Mouse (Mus musculus): ENCODE data around the gene Synj2. TPM values are rescaled to one million over a fixed set of nuclear protein-coding genes. Genes with fewer than 3 reads are reported as not detected.

Gene Synj2
- polyA plus RNA-seq, 1 experiment from 2014 or later, result 2.5 TPM

DNA sequence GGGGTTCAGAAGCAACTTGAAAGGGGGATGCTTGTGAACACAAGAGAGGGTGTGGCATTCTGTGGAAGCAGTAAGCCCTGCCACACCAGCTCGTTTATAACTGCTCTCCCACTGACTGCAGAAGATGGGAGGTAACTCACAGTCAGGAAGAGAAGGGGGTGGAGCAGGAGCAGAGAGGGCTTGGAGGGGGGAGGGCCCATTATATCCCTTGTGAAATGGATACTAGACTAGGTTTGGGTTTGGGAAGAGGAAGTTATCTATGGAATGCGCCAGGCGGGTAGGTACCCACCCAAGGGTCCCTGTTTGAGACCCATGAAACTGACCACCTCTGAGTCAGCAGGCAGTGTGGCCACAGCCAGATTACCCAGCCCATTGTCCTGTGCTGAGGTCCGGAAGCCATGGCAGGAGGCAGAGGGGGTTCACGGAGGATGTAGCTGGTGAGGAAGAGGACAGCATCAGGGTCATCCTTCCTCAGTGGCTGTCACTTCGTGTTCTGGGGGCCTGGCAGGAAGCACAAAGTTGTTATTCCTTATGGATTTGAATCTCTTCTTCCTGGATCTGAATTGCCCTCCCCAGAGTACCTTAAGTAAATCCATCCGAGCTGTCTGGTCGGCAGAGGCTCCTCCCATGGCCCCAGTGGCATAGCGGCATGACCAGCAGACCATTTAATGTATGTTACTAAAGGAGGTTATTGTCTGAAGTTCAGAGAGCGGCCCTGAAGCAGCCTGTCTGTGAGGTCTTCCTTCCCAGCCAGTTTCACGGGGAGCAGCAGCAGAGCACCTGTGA, 46.4 kb downstream of the Synj2 start:
- Histone ChIP-seq H3K4me1 (replicated peaks; ENCODE audit: control insufficient read depth, insufficient read depth, low read length) (no peaks in the 10 kb centered on the region), H3K27me3 (replicated peaks; ENCODE audit: control insufficient read depth, insufficient read depth, low read length) (no peaks in the 10 kb centered on the region), H3K9me3 (ENCODE audit: control insufficient read depth, low read length) (no peaks in the 10 kb centered on the region), H3K4me3 (replicated peaks; ENCODE audit: low read length) (no peak overlapping the region), H3K27ac (ENCODE audit: low read length) (no peak overlapping the region), H3K36me3 (ENCODE audit: control insufficient read depth, insufficient read depth) (no peaks in the 10 kb centered on the region), H3K9ac (replicated peaks; ENCODE audit: low read depth, low read length) (no peak overlapping the region), H3K4me2 (ENCODE audit: low read length) (no peak overlapping the region)
- ATAC-seq, result no peak
- 54% methylated on average over 11 of the region's 11 CpGs for WGBS

GRCm38 (mm10) chr17:5988102-5988501, 47.0 kb downstream of the Synj2 start:
- H3K9me3 ChIP-seq (ENCODE audit: control insufficient read depth, low read length), result no peaks in the 10 kb centered on the region
- WGBS, result 67% methylated on average over 4 of the region's 4 CpGs
- no peaks in the 10 kb centered on the region for H3K36me3 ChIP-seq (ENCODE audit: control insufficient read depth, insufficient read depth)
- no peaks in the 10 kb centered on the region for H3K4me1 ChIP-seq (replicated peaks; ENCODE audit: control insufficient read depth, insufficient read depth, low read length)
- H3K27ac ChIP-seq (ENCODE audit: low read length), result no peak overlapping the region
- no peak overlapping the region for H3K4me3 ChIP-seq (replicated peaks; ENCODE audit: low read length)
- H3K4me2 ChIP-seq (ENCODE audit: low read length), result no peak overlapping the region
- no peak for ATAC-seq
- H3K9ac ChIP-seq (replicated peaks; ENCODE audit: low read depth, low read length), result no peak overlapping the region
- no peaks in the 10 kb centered on the region for H3K27me3 ChIP-seq (replicated peaks; ENCODE audit: control insufficient read depth, insufficient read depth, low read length)

DNA sequence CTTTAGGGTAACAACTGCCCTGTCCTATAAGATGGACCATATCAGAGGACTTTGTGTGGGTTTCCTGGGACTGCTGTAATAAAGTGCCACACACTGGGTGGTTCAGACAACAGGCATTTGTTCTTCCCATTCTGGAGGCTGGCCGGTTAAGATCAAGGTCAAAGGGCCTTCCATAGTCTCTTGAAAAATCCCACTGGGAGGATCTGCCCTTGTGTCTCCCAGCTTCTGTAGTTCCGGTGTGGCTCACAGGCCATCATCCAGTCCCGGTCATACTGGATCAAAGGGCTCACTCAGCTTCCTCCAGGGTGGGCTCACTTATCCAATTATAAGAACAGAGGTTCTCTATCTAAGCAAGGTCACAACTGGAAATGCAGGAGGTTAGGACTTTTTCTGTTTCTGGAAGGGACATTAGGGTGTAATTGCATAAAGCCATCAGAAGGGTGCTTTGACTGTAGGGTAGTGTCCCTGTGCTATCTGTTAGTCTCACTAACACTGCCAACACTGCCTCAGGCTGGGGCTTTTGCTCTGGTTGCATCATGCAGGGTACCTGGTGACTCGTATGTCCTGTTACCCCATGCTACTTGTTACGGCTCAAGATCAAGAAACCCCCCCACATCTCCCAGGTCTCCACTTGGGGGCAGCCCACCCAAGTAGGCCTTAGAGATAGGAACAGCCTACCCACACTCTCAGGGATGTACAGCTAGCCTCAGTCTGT, 51.9 kb downstream of the Synj2 start:
- Histone ChIP-seq H3K4me1 (replicated peaks; ENCODE audit: control insufficient read depth, insufficient read depth, low read length) (peaks cover 5% of the 10 kb centered on the region; the same call in 1 of the 2 replicates), H3K9ac (replicated peaks; ENCODE audit: low read depth, low read length) (no peak overlapping the region), H3K36me3 (ENCODE audit: control insufficient read depth, insufficient read depth) (no peaks in the 10 kb centered on the region), H3K27me3 (replicated peaks; ENCODE audit: control insufficient read depth, insufficient read depth, low read length) (no peaks in the 10 kb centered on the region), H3K4me2 (ENCODE audit: low read length) (no peak overlapping the region), H3K4me3 (replicated peaks; ENCODE audit: low read length) (no peak overlapping the region), H3K27ac (ENCODE audit: low read length) (no peak overlapping the region), H3K9me3 (ENCODE audit: control insufficient read depth, low read length) (no peaks in the 10 kb centered on the region)
- no peak for ATAC-seq
- 84% methylated on average over 5 of the region's 5 CpGs for WGBS

DNA sequence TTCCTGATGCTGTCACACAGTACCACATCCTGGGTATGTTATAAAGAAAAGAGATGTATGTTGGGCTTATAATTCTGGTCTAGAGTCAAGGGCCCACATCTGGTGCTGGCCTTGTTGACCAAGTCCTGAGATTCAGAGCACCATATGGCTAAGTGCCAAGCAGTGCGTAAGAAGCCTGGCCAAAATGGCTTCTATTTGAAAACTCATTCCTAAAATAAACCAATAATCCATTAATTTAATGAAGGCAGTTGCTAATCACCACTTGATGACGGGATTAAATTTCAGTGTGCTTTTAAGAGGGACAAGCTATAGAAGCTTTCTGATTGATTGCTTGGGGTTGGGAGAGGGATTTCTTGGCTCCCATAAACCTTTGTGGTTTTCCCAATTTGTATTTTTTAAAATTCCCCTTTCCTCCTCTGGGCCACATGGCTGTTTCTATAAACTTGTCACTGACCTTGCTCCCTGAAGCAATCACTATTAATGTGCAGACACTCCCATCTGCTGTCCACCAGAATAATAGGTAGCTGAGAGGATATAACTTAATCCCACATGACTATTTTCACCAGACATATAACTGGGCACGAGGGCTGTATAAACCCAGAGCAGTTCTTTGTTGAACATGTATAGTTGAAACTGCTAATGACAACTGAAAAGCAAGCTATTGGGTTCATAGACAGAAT, 52.6 kb downstream of the Synj2 start:
- 65% methylated on average over 3 of the region's 3 CpGs for WGBS

GRCm38 (mm10) chr17:5994606-5995005, 53.5 kb downstream of the Synj2 start:
- H3K9ac ChIP-seq (replicated peaks; ENCODE audit: low read depth, low read length), result no peak overlapping the region
- no peak overlapping the region for H3K4me3 ChIP-seq (replicated peaks; ENCODE audit: low read length)
- no peak overlapping the region for H3K27ac ChIP-seq (ENCODE audit: low read length)
- no peak overlapping the region for H3K4me2 ChIP-seq (ENCODE audit: low read length)
- no peaks in the 10 kb centered on the region for H3K27me3 ChIP-seq (replicated peaks; ENCODE audit: control insufficient read depth, insufficient read depth, low read length)
- H3K4me1 ChIP-seq (replicated peaks; ENCODE audit: control insufficient read depth, insufficient read depth, low read length), result peaks cover 5% of the 10 kb centered on the region; the same call in 1 of the 2 replicates
- 83% methylated on average over 6 of the region's 6 CpGs for WGBS
- H3K9me3 ChIP-seq (ENCODE audit: control insufficient read depth, low read length), result no peaks in the 10 kb centered on the region
- H3K36me3 ChIP-seq (ENCODE audit: control insufficient read depth, insufficient read depth), result no peaks in the 10 kb centered on the region
- no peak for ATAC-seq

More for the DNA sequence above, 52.6 kb downstream of the Synj2 start:
- H3K4me3 ChIP-seq (replicated peaks; ENCODE audit: low read length), result no peak overlapping the region
- H3K9me3 ChIP-seq (ENCODE audit: control insufficient read depth, low read length), result no peaks in the 10 kb centered on the region
- H3K27me3 ChIP-seq (replicated peaks; ENCODE audit: control insufficient read depth, insufficient read depth, low read length), result no peaks in the 10 kb centered on the region
- ATAC-seq, result no peak
- no peak overlapping the region for H3K9ac ChIP-seq (replicated peaks; ENCODE audit: low read depth, low read length)
- H3K4me2 ChIP-seq (ENCODE audit: low read length), result no peak overlapping the region
- peaks cover 5% of the 10 kb centered on the region; the same call in 1 of the 2 replicates for H3K4me1 ChIP-seq (replicated peaks; ENCODE audit: control insufficient read depth, insufficient read depth, low read length)
- H3K36me3 ChIP-seq (ENCODE audit: control insufficient read depth, insufficient read depth), result no peaks in the 10 kb centered on the region
- no peak overlapping the region for H3K27ac ChIP-seq (ENCODE audit: low read length)

GRCm38 (mm10) chr17:5996589-5996988, 55.5 kb downstream of the Synj2 start:
- Histone ChIP-seq H3K27me3 (replicated peaks; ENCODE audit: control insufficient read depth, insufficient read depth, low read length) (no peaks in the 10 kb centered on the region), H3K36me3 (ENCODE audit: control insufficient read depth, insufficient read depth) (no peaks in the 10 kb centered on the region), H3K27ac (ENCODE audit: low read length) (no peak overlapping the region), H3K4me1 (replicated peaks; ENCODE audit: control insufficient read depth, insufficient read depth, low read length) (peaks cover 5% of the 10 kb centered on the region; the same call in 1 of the 2 replicates), H3K9me3 (ENCODE audit: control insufficient read depth, low read length) (no peaks in the 10 kb centered on the region), H3K4me2 (ENCODE audit: low read length) (no peak overlapping the region), H3K4me3 (replicated peaks; ENCODE audit: low read length) (no peak overlapping the region), H3K9ac (replicated peaks; ENCODE audit: low read depth, low read length) (no peak overlapping the region)
- no peak for ATAC-seq
- WGBS, result 85% methylated on average over 14 of the region's 14 CpGs

DNA sequence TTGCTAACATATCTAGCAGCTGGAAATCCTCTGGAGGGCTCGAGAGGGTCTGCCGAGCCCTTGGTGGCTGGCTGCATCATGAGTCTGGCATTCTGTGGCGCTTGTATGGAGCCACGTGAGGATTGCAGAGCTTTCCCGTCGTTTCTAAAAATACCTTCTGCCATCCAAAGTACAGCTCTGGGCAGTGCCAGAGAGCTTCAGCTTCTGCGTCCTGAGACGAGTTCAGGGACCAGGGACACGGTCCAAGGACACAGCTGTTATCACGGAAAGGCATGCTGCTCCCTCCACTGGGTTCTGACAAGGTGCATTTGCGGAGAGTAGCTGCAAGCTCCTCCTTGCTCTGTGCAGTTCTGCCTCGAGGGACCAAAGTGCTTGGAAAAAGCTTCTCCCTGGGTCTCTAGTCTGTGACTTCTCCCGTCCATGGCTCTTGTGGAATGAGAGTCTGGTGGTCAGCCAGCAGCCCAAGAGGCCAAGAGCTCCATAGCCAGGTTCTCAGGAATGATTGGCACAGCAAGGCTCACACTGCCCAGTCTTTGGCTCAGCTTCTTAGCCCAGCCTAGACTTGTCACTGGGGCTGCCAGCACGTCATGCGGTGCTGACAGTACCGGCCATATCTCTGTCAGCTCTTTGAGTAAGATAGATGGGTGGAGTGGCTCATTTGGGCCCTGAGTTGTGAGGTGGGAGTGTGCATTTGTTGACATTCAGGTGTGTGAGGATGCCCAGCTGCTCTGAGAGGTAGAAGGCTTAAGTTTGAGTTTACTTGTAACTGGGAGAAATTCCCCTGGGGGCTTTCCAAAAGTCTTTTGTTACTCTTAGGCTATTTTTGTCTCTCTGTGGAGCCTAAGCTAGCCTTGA, 56.5 kb downstream of the Synj2 start:
- Histone ChIP-seq H3K27me3 (replicated peaks; ENCODE audit: control insufficient read depth, insufficient read depth, low read length) (no peaks in the 10 kb centered on the region), H3K36me3 (ENCODE audit: control insufficient read depth, insufficient read depth) (no peaks in the 10 kb centered on the region), H3K27ac (ENCODE audit: low read length) (no peak overlapping the region), H3K4me2 (ENCODE audit: low read length) (no peak overlapping the region), H3K4me1 (replicated peaks; ENCODE audit: control insufficient read depth, insufficient read depth, low read length) (peaks cover 5% of the 10 kb centered on the region; the same call in 1 of the 2 replicates), H3K4me3 (replicated peaks; ENCODE audit: low read length) (no peak overlapping the region), H3K9ac (replicated peaks; ENCODE audit: low read depth, low read length) (no peak overlapping the region), H3K9me3 (ENCODE audit: control insufficient read depth, low read length) (no peaks in the 10 kb centered on the region)
- WGBS, result 67% methylated on average over 16 of the region's 16 CpGs
- no peak for ATAC-seq

- no peaks in the 10 kb centered on the region for H3K27me3 ChIP-seq (replicated peaks; ENCODE audit: control insufficient read depth, insufficient read depth, low read length)
- no peak overlapping the region for H3K27ac ChIP-seq (ENCODE audit: low read length)
- no peak overlapping the region for H3K4me3 ChIP-seq (replicated peaks; ENCODE audit: low read length)
- H3K36me3 ChIP-seq (ENCODE audit: control insufficient read depth, insufficient read depth), result no peaks in the 10 kb centered on the region
- peaks cover 5% of the 10 kb centered on the region; the same call in 1 of the 2 replicates for H3K4me1 ChIP-seq (replicated peaks; ENCODE audit: control insufficient read depth, insufficient read depth, low read length)
- no peaks in the 10 kb centered on the region for H3K9me3 ChIP-seq (ENCODE audit: control insufficient read depth, low read length)
- H3K9ac ChIP-seq (replicated peaks; ENCODE audit: low read depth, low read length), result no peak overlapping the region
- no peak for ATAC-seq
- no peak overlapping the region for H3K4me2 ChIP-seq (ENCODE audit: low read length)
Observed at GRCm38 (mm10) chr17:5998235-5998500, 57.1 kb downstream of the Synj2 start.
